Mouse (Mus musculus): ENCODE measurements at regions not wholly inside any gene's neighbourhood (a gene's known extent, or its start where the extent isn't known, plus 50 kb on each side); places are given as distances from the start of the nearest gene placed in this dataset.
"Not testable (repeated sequence)": the region's sequence is repeated elsewhere in the genome, so short reads cannot be mapped to it uniquely, and the experiment has no call there.

GRCm38 (mm10) chr2:3915141-3915540, 102.4 kb upstream of the Frmd4a start:
- 79% methylated on average over 7 of the region's 7 CpGs for WGBS
- Histone ChIP-seq H3K9ac (ENCODE audit: low read depth, low read length, severe bottlenecking) (no peak overlapping the region), H3K9me3 (ENCODE audit: control insufficient read depth, low read length) (no peaks in the 10 kb centered on the region), H3K27ac (replicated peaks; ENCODE audit: low read depth, low read length) (no peak overlapping the region), H3K4me2 (replicated peaks; ENCODE audit: low read depth, low read length, severe bottlenecking) (no peak overlapping the region), H3K4me1 (ENCODE audit: control insufficient read depth, insufficient read depth, low read length) (no peaks in the 10 kb centered on the region), H3K27me3 (ENCODE audit: control insufficient read depth, insufficient read depth, low read length) (no peaks in the 10 kb centered on the region), H3K4me3 (replicated peaks; ENCODE audit: low read length) (no peak overlapping the region), H3K36me3 (ENCODE audit: control insufficient read depth, insufficient read depth, low read length) (no peaks in the 10 kb centered on the region)
- ATAC-seq (ENCODE audit: low FRiP score, low read depth) (no peak), DNase-seq (ENCODE audit: low spot score) (no peak)
- no peak for TF ChIP-seq POLR2A (IDR thresholded peaks at IDR 0.05; ENCODE audit: borderline replicate concordance, extremely low read depth, insufficient read depth, insufficient read length)

DNA sequence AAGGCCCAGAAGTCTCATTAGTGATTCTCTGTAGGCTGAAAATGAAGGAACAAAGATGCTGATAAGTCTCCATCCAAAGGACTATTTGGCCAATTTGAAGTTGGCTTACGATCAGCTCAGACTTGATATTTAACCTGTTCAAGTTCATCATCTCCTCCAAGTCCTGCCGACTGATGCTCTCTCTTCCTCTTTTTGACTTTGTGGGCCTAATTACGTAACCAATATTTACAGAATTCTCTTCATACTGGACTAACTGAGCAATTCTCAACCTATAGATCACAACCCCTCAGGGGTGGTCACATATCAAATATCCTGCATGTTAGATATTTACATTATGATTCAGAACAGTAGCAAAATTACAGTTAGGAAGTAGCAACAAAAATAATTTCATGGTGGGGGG, 101.2 kb upstream of the Frmd4a start:
- H3K27me3 ChIP-seq (ENCODE audit: control insufficient read depth, insufficient read depth, low read length) = no peaks in the 10 kb centered on the region
- no peaks in the 10 kb centered on the region for H3K36me3 ChIP-seq (ENCODE audit: control insufficient read depth, insufficient read depth, low read length)
- no peak for TF ChIP-seq POLR2A (IDR thresholded peaks at IDR 0.05; ENCODE audit: borderline replicate concordance, extremely low read depth, insufficient read depth, insufficient read length)
- DNase-seq (ENCODE audit: low spot score) = no peak
- 92% methylated on average over 3 of the region's 3 CpGs for WGBS
- no peak for ATAC-seq (ENCODE audit: low FRiP score, low read depth)
- no peak overlapping the region for H3K27ac ChIP-seq (replicated peaks; ENCODE audit: low read depth, low read length)
- H3K4me1 ChIP-seq (ENCODE audit: control insufficient read depth, insufficient read depth, low read length) = no peaks in the 10 kb centered on the region
- no peak overlapping the region for H3K9ac ChIP-seq (ENCODE audit: low read depth, low read length, severe bottlenecking)
- H3K9me3 ChIP-seq (ENCODE audit: control insufficient read depth, low read length) = no peaks in the 10 kb centered on the region
- no peak overlapping the region for H3K4me3 ChIP-seq (replicated peaks; ENCODE audit: low read length)
- no peak overlapping the region for H3K4me2 ChIP-seq (replicated peaks; ENCODE audit: low read depth, low read length, severe bottlenecking)

DNA sequence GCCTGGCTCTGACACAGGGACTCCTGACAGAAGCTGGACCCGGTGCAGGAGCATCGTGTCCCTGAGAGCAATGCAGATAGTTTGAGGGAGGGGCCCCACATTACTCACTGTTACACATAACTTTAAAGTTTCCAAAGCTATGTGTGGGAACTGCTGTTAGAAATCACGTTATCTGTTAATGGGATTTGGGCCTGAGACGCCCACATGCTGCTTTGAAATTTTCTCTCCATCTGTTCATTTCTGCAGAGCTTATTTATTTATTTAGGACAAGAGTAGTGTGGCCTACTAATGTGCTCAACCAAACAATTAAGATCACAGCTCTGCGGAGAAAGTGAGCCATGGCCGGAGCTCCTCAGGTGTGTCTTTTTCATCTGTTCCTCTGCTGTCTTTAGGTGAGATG, 99.4 kb upstream of the Frmd4a start:
- no peak overlapping the region for H3K4me3 ChIP-seq (replicated peaks; ENCODE audit: low read length)
- no peak overlapping the region for H3K27ac ChIP-seq (replicated peaks; ENCODE audit: low read depth, low read length)
- H3K4me1 ChIP-seq (ENCODE audit: control insufficient read depth, insufficient read depth, low read length) = no peaks in the 10 kb centered on the region
- WGBS = 74% methylated on average over 6 of the region's 6 CpGs
- no peak for DNase-seq (ENCODE audit: low spot score)
- H3K9ac ChIP-seq (ENCODE audit: low read depth, low read length, severe bottlenecking) = no peak overlapping the region
- H3K27me3 ChIP-seq (ENCODE audit: control insufficient read depth, insufficient read depth, low read length) = no peaks in the 10 kb centered on the region
- no peak overlapping the region for H3K4me2 ChIP-seq (replicated peaks; ENCODE audit: low read depth, low read length, severe bottlenecking)
- TF ChIP-seq POLR2A (IDR thresholded peaks at IDR 0.05; ENCODE audit: borderline replicate concordance, extremely low read depth, insufficient read depth, insufficient read length) = no peak
- no peaks in the 10 kb centered on the region for H3K9me3 ChIP-seq (ENCODE audit: control insufficient read depth, low read length)
- no peak for ATAC-seq (ENCODE audit: low FRiP score, low read depth)
- no peaks in the 10 kb centered on the region for H3K36me3 ChIP-seq (ENCODE audit: control insufficient read depth, insufficient read depth, low read length)

- Histone ChIP-seq H3K4me1 (ENCODE audit: control insufficient read depth, insufficient read depth, low read length) (no peaks in the 10 kb centered on the region), H3K36me3 (ENCODE audit: control insufficient read depth, insufficient read depth, low read length) (no peaks in the 10 kb centered on the region), H3K9me3 (ENCODE audit: control insufficient read depth, low read length) (no peaks in the 10 kb centered on the region), H3K4me3 (replicated peaks; ENCODE audit: low read length) (no peak overlapping the region), H3K27ac (replicated peaks; ENCODE audit: low read depth, low read length) (no peak overlapping the region), H3K9ac (ENCODE audit: low read depth, low read length, severe bottlenecking) (no peak overlapping the region), H3K27me3 (ENCODE audit: control insufficient read depth, insufficient read depth, low read length) (no peaks in the 10 kb centered on the region), H3K4me2 (replicated peaks; ENCODE audit: low read depth, low read length, severe bottlenecking) (no peak overlapping the region)
- WGBS = 63% methylated on average over 3 of the region's 3 CpGs
- DNase-seq (ENCODE audit: low spot score) (peak; percentile 54), ATAC-seq (ENCODE audit: low FRiP score, low read depth) (no peak)
- no peak for TF ChIP-seq POLR2A (IDR thresholded peaks at IDR 0.05; ENCODE audit: borderline replicate concordance, extremely low read depth, insufficient read depth, insufficient read length)
Observed at GRCm38 (mm10) chr2:3919893-3920292, 97.6 kb upstream of the Frmd4a start.

GRCm38 (mm10) chr2:3921084-3921483, 96.4 kb upstream of the Frmd4a start:
- 92% methylated on average over 2 of the region's 2 CpGs for WGBS
- not testable (repeated sequence) for DNase-seq (ENCODE audit: low spot score); H3K27ac ChIP-seq (replicated peaks; ENCODE audit: low read depth, low read length); H3K9me3 ChIP-seq (ENCODE audit: control insufficient read depth, low read length); H3K4me1 ChIP-seq (ENCODE audit: control insufficient read depth, insufficient read depth, low read length); H3K27me3 ChIP-seq (ENCODE audit: control insufficient read depth, insufficient read depth, low read length); H3K9ac ChIP-seq (ENCODE audit: low read depth, low read length, severe bottlenecking); H3K4me2 ChIP-seq (replicated peaks; ENCODE audit: low read depth, low read length, severe bottlenecking); H3K4me3 ChIP-seq (replicated peaks; ENCODE audit: low read length); H3K36me3 ChIP-seq (ENCODE audit: control insufficient read depth, insufficient read depth, low read length); ATAC-seq (ENCODE audit: low FRiP score, low read depth)

DNA sequence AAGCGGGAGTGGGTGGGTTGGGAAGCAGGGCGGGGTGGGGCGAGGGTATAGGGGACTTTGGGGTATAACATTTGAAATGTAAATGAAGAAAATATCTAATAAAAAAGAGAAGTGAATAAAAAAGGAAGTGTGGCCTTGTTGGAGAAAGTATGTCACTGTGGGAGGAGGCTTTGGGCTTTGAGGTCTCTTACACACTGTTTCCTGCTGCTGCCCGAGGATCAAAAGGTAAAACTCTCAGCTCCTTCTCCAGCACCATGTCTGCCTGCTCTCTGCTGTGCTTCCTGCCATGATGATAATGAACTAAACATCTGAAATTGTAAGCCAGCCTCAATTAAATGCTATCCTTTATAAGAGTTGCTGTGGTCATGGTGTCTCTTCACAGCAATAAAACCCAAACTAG, 94.8 kb upstream of the Frmd4a start:
- no peak for TF ChIP-seq POLR2A (IDR thresholded peaks at IDR 0.05; ENCODE audit: borderline replicate concordance, extremely low read depth, insufficient read depth, insufficient read length)
- Histone ChIP-seq H3K36me3 (ENCODE audit: control insufficient read depth, insufficient read depth, low read length) (no peaks in the 10 kb centered on the region), H3K27me3 (ENCODE audit: control insufficient read depth, insufficient read depth, low read length) (no peaks in the 10 kb centered on the region), H3K9ac (ENCODE audit: low read depth, low read length, severe bottlenecking) (no peak overlapping the region), H3K9me3 (ENCODE audit: control insufficient read depth, low read length) (no peaks in the 10 kb centered on the region), H3K4me2 (replicated peaks; ENCODE audit: low read depth, low read length, severe bottlenecking) (no peak overlapping the region), H3K4me1 (ENCODE audit: control insufficient read depth, insufficient read depth, low read length) (no peaks in the 10 kb centered on the region), H3K4me3 (replicated peaks; ENCODE audit: low read length) (no peak overlapping the region), H3K27ac (replicated peaks; ENCODE audit: low read depth, low read length) (no peak overlapping the region)
- 91% methylated on average over 4 of the region's 4 CpGs for WGBS
- ATAC-seq (ENCODE audit: low FRiP score, low read depth) (no peak), DNase-seq (ENCODE audit: low spot score) (no peak)

Data from limb, embryonic 14.5 days (tissue).